Mouse (Mus musculus) gastrocnemius, postnatal 25 days (tissue): ENCODE measurements around the gene Bmp4. TPM values are rescaled to one million over a fixed set of nuclear protein-coding genes. Genes with fewer than 3 reads are reported as not detected.

Experiments
- DNase-seq: peaks from one replicate; pipeline ENCODE4 v3.0.0; 2022
- long read RNA-seq, 2 experiments: library from polyadenylated mRNA; stranded (forward); transcript quantifications; one replicate each; pipeline ENCODE4 v2.0.0; 2021
- total RNA-seq, 2 experiments: library from RNA; stranded (reverse); gene quantifications; 1 replicate in 1 of 2; 2 replicates in 1 of 2; pipeline ENCODE4 v1.2.3; 2021

Gene Bmp4
- total RNA-seq: 10 to 100 TPM in 1 of 2 experiments, 1 to 10 TPM in 1; 6.2 to 10.1 TPM
- long read RNA-seq, experiment 1, partial matches to known transcripts: 1 of 1 reads
- long read RNA-seq, experiment 1, other reads (novel, unspliced or antisense): 0 of 1 reads
- long read RNA-seq, experiment 2, partial matches to known transcripts: 3 of 10 reads
- long read RNA-seq, experiment 2, other reads (novel, unspliced or antisense): 3 of 10 reads

- DNase-seq: peak; percentile 70
Observed at GRCm38 (mm10) chr14:46390249-46390775, at the start of gene Bmp4. Bmp4 (minus strand) TSS chr14:46390669.

GRCm38 (mm10) chr14:46439461-46440048 lies 49.1 kb upstream of the Bmp4 start:
- DNase-seq: no peak

GRCm38 (mm10) chr14:46436471-46437090 lies 46.1 kb upstream of the Bmp4 start:
- no peak for DNase-seq

GRCm38 (mm10) chr14:46430231-46430630 lies 39.8 kb upstream of the Bmp4 start:
- DNase-seq: no peak

- no peak for DNase-seq
Observed at GRCm38 (mm10) chr14:46427251-46427650, 36.8 kb upstream of the Bmp4 start.

GRCm38 (mm10) chr14:46421823-46422222 lies 31.4 kb upstream of the Bmp4 start:
- DNase-seq: no peak

GRCm38 (mm10) chr14:46419269-46419668 lies 28.8 kb upstream of the Bmp4 start:
- no peak for DNase-seq

- DNase-seq: peak; percentile 24
Observed at GRCm38 (mm10) chr14:46418371-46419097, 28.1 kb upstream of the Bmp4 start.

- no peak for DNase-seq
Observed at GRCm38 (mm10) chr14:46412497-46413000, 22.1 kb upstream of the Bmp4 start.

GRCm38 (mm10) chr14:46410557-46411120 lies 20.2 kb upstream of the Bmp4 start:
- DNase-seq: no peak

- DNase-seq: peak; percentile 38
Observed at GRCm38 (mm10) chr14:46409016-46409415, 18.5 kb upstream of the Bmp4 start.

GRCm38 (mm10) chr14:46408319-46408718 lies 17.9 kb upstream of the Bmp4 start:
- DNase-seq: no peak

- DNase-seq: no peak
Observed at GRCm38 (mm10) chr14:46399925-46400324, 9.5 kb upstream of the Bmp4 start.

- DNase-seq: no peak
Observed at GRCm38 (mm10) chr14:46398091-46398695, 7.7 kb upstream of the Bmp4 start.

- no peak for DNase-seq
Observed at GRCm38 (mm10) chr14:46391621-46392170, 1.2 kb upstream of the Bmp4 start.

- DNase-seq: no peak
Observed at GRCm38 (mm10) chr14:46389438-46390248, 826 bp downstream of the Bmp4 start.

- DNase-seq: peak; percentile 50
Observed at GRCm38 (mm10) chr14:46388636-46389035, 1.8 kb downstream of the Bmp4 start.

- DNase-seq: peak; percentile 59
Observed at GRCm38 (mm10) chr14:46387821-46388481, 2.5 kb downstream of the Bmp4 start.

GRCm38 (mm10) chr14:46387357-46387671 lies 3.2 kb downstream of the Bmp4 start:
- peak; percentile 89 for DNase-seq
